Mouse (Mus musculus): ENCODE results near the gene Cox6b1. TPM values are rescaled to one million over a fixed set of nuclear protein-coding genes. Genes with fewer than 3 reads are reported as not detected.

Gene Cox6b1
- total and polyA plus RNA-seq, 3 experiments, result 432 to 776 (median 581) TPM

GRCm38 (mm10) chr7:30592772-30593423 is 33.1 kb downstream of the Cox6b1 start:
- Histone ChIP-seq H3K9ac (ENCODE audit: insufficient read depth, low read depth) (peak overlapping the region; percentile 74), H3K27ac (ENCODE audit: insufficient read depth, low read depth) (peak overlapping the region; percentile 100)
- in situ Hi-C loops (cut with MboI; ENCODE audit: low pct_ligation_motif_present, low pct_unique_long_range_greater_than_20kb, low sequenced_read_pairs), result no loop called here

GRCm38 (mm10) chr7:30591605-30591951 is 34.4 kb downstream of the Cox6b1 start:
- peak overlapping the region; percentile 84 to 93 (median 89) for H3K4me3 ChIP-seq (replicated peaks in 1 of 3; ENCODE audit: low read depth in 2 of 3, low read length in 2 of 3, poor library complexity in 1 of 3)
- in situ Hi-C loops (cut with MboI; ENCODE audit: low pct_ligation_motif_present, low pct_unique_long_range_greater_than_20kb, low sequenced_read_pairs), result no loop called here
- H3K27ac ChIP-seq (ENCODE audit: insufficient read depth, low read depth), result peak overlapping the region; percentile 100; the same call in 1 of the 2 replicates
- dilution Hi-C loops (cut with MboI; ENCODE audit: extremely low pct_ligation_motif_present, extremely low pct_unique_long_range_greater_than_20kb, low sequenced_read_pairs), result no loop called here
- H3K9ac ChIP-seq (ENCODE audit: insufficient read depth, low read depth), result peak overlapping the region; percentile 74
- TF ChIP-seq MEF2A (IDR thresholded peaks at IDR 0.05; ENCODE audit: borderline replicate concordance, low read depth, low read length) (no peak), KAT2A (IDR thresholded peaks at IDR 0.05; ENCODE audit: insufficient replicate concordance, low read length) (no peak), CTCF (conservative IDR thresholded peaks at IDR 0.05 in 1 of 2, IDR thresholded peaks at IDR 0.05 in 1 of 2; ENCODE audit: low read depth in 2 of 2, low read length in 2 of 2) (no peak), SMC3 (IDR thresholded peaks at IDR 0.05; ENCODE audit: low read depth, low read length) (no peak), MAX (IDR thresholded peaks at IDR 0.05; ENCODE audit: low read length) (no peak), NELFE (IDR thresholded peaks at IDR 0.05; ENCODE audit: low read depth, low read length) (no peak), UBTF (IDR thresholded peaks at IDR 0.05; ENCODE audit: low read depth, low read length) (0 out of 2 replicates have a peak, but pooled peaks have one; percentile 70), GABPA (IDR thresholded peaks at IDR 0.05; ENCODE audit: insufficient replicate concordance, low read depth, low read length) (no peak), E2F4 (IDR thresholded peaks at IDR 0.05; ENCODE audit: insufficient replicate concordance, low read depth, low read length) (no peak), TBP (conservative IDR thresholded peaks at IDR 0.05; ENCODE audit: low read depth, low read length) (no peak), MAZ (IDR thresholded peaks at IDR 0.05; ENCODE audit: low read depth, low read length) (no peak), IRF4 (IDR thresholded peaks at IDR 0.05; ENCODE audit: low read depth, low read length) (peak; percentile 9; the same call in 1 of the 2 replicates), ZNF384 (IDR thresholded peaks at IDR 0.05; ENCODE audit: low read depth, low read length) (no peak), ELF1 (IDR thresholded peaks at IDR 0.05; ENCODE audit: low read depth, low read length) (no peak), TCF12 (IDR thresholded peaks at IDR 0.05; ENCODE audit: low read depth, low read length) (no peak)
- H3K36me3 ChIP-seq (replicated peaks in 1 of 2; ENCODE audit: control insufficient read depth in 1 of 2, insufficient read depth in 1 of 2, low read length in 1 of 2), result peaks cover 4 to 21% of the 10 kb centered on the region in 2 experiments
- no peaks in the 10 kb centered on the region for H3K9me3 ChIP-seq (replicated peaks; ENCODE audit: low read length)
- DNase-seq (ENCODE audit: extremely low read depth), result no peak
- peaks cover 19 to 50% of the 10 kb centered on the region in 2 experiments for H3K4me1 ChIP-seq (ENCODE audit: control insufficient read depth in 1 of 2, insufficient read depth in 2 of 2)
- H3K79me2 ChIP-seq (replicated peaks; ENCODE audit: control insufficient read depth, extremely low read depth, insufficient read depth, poor library complexity, severe bottlenecking), result peaks cover 52% of the 10 kb centered on the region
- peak overlapping the region; percentile 93 for H3K4me2 ChIP-seq (ENCODE audit: insufficient read depth, low read depth, poor library complexity, severe bottlenecking)
- H3K27me3 ChIP-seq (replicated peaks), result no peaks in the 10 kb centered on the region

More at GRCm38 (mm10) chr7:30592772-30593423, 33.1 kb downstream of the Cox6b1 start:
- Histone ChIP-seq H3K4me1 (ENCODE audit: control insufficient read depth in 1 of 2, insufficient read depth in 2 of 2) (peaks cover 16 to 46% of the 10 kb centered on the region in 2 experiments), H3K36me3 (replicated peaks in 1 of 2; ENCODE audit: control insufficient read depth in 1 of 2, insufficient read depth in 1 of 2, low read length in 1 of 2) (peaks cover 0 to 14% of the 10 kb centered on the region in 2 experiments), H3K4me3 (replicated peaks in 1 of 3; ENCODE audit: low read depth in 2 of 3, low read length in 2 of 3, poor library complexity in 1 of 3) (peak overlapping the region; percentile 84 to 93 (median 89)), H3K4me2 (ENCODE audit: insufficient read depth, low read depth, poor library complexity, severe bottlenecking) (peak overlapping the region; percentile 93), H3K27me3 (replicated peaks) (no peaks in the 10 kb centered on the region), H3K79me2 (replicated peaks; ENCODE audit: control insufficient read depth, extremely low read depth, insufficient read depth, poor library complexity, severe bottlenecking) (peaks cover 39% of the 10 kb centered on the region), H3K9me3 (replicated peaks; ENCODE audit: low read length) (no peaks in the 10 kb centered on the region)
- dilution Hi-C loops (cut with MboI; ENCODE audit: extremely low pct_ligation_motif_present, extremely low pct_unique_long_range_greater_than_20kb, low sequenced_read_pairs), result no loop called here
- DNase-seq (ENCODE audit: extremely low read depth), result peak; percentile 94
- TF ChIP-seq IRF4 (IDR thresholded peaks at IDR 0.05; ENCODE audit: low read depth, low read length) (peak; percentile 26; the same call in 1 of the 2 replicates), EP300 (IDR thresholded peaks at IDR 0.05; ENCODE audit: low read length) (no peak), NRF1 (IDR thresholded peaks at IDR 0.05; ENCODE audit: low read depth, low read length) (peak; percentile 63), BHLHE40 (IDR thresholded peaks at IDR 0.05; ENCODE audit: low read depth, low read length) (0 out of 2 replicates have a peak, but pooled peaks have one; percentile 26), POLR2A (IDR thresholded peaks at IDR 0.05; ENCODE audit: low read depth, low read length) (peak; percentile 85), ETS1 (conservative IDR thresholded peaks at IDR 0.05; ENCODE audit: low read depth, low read length) (peak; percentile 67), ZMIZ1 (IDR thresholded peaks at IDR 0.05; ENCODE audit: low read depth, low read length) (no peak), PAX5 (IDR thresholded peaks at IDR 0.05; ENCODE audit: low read length) (no peak), KAT2A (IDR thresholded peaks at IDR 0.05; ENCODE audit: insufficient replicate concordance, low read length) (no peak), CTCF (conservative IDR thresholded peaks at IDR 0.05 in 1 of 2, IDR thresholded peaks at IDR 0.05 in 1 of 2; ENCODE audit: low read depth in 2 of 2, low read length in 2 of 2) (peak in 1 of 2 experiments; percentile 4; a peak in 1 of 4 replicates), USF1 (IDR thresholded peaks at IDR 0.05; ENCODE audit: low read depth, low read length) (no peak), JUN (IDR thresholded peaks at IDR 0.05; ENCODE audit: insufficient read depth, low read depth, low read length) (peak; percentile 46; the same call in 1 of the 2 replicates), MYC (IDR thresholded peaks at IDR 0.05; ENCODE audit: low read depth, low read length) (peak; percentile 64), MAFK (IDR thresholded peaks at IDR 0.05; ENCODE audit: insufficient replicate concordance, low read length) (no peak), MAX (IDR thresholded peaks at IDR 0.05; ENCODE audit: low read length) (peak; percentile 64; the same call in 1 of the 2 replicates), NELFE (IDR thresholded peaks at IDR 0.05; ENCODE audit: low read depth, low read length) (peak; percentile 66), GABPA (IDR thresholded peaks at IDR 0.05; ENCODE audit: insufficient replicate concordance, low read depth, low read length) (no peak), TBP (conservative IDR thresholded peaks at IDR 0.05; ENCODE audit: low read depth, low read length) (peak; percentile 78), SIN3A (IDR thresholded peaks at IDR 0.05; ENCODE audit: low read length) (peak; percentile 36)
